Mouse (Mus musculus) forebrain, postnatal 0 days (tissue): ENCODE data around the gene Fam184b. TPM values are rescaled to one million over a fixed set of nuclear protein-coding genes. Genes with fewer than 3 reads are reported as not detected.
"Not testable (repeated sequence)": the region's sequence is repeated elsewhere in the genome, so short reads cannot be mapped to it uniquely, and the experiment has no call there.

ENCODE experiments used
- ATAC-seq: fragments of 200-750 bp; cut with Nextera tagmentation; 2 replicates; pipeline ENCODE4 v1.8.0; 2017; ENCODE audit warnings: mild to moderate bottlenecking, moderate library complexity
- DNase-seq: peaks from one replicate; pipeline ENCODE4 v3.0.0-alpha.2; 2015
- H3K27ac ChIP-seq: fragments of 300-500 bp; sonication (generic); 2 replicates; pipeline ENCODE4 v1.5.1; 2014; ENCODE audit warnings: low read depth, mild to moderate bottlenecking, antibody characterized with exemption, low read length, moderate library complexity, mixed read lengths
- H3K27me3 ChIP-seq: fragments of 300-500 bp; sonication (generic); 2 replicates; pipeline ENCODE4 v1.6.1; 2014; ENCODE audit warnings: mild to moderate bottlenecking, low read length, mixed read lengths; ENCODE audit not compliant: insufficient read depth
- H3K36me3 ChIP-seq: fragments of 300-500 bp; sonication (generic); 2 replicates; pipeline ENCODE4 v1.6.1; 2014; ENCODE audit warnings: mild to moderate bottlenecking, moderate library complexity; ENCODE audit not compliant: insufficient read depth
- H3K4me1 ChIP-seq: fragments of 300-500 bp; sonication (generic); 2 replicates; pipeline ENCODE4 v1.6.1; 2014; ENCODE audit warnings: antibody characterized with exemption; ENCODE audit not compliant: insufficient read depth
- H3K4me2 ChIP-seq: fragments of 300-500 bp; sonication (generic); 2 replicates; pipeline ENCODE4 v1.6.1; 2014; ENCODE audit warnings: low read depth, mild to moderate bottlenecking, moderate library complexity
- H3K4me3 ChIP-seq: fragments of 300-500 bp; sonication (generic); 2 replicates; pipeline ENCODE4 v1.5.1; 2014; ENCODE audit warnings: low read depth, low read length, mixed read lengths
- H3K9ac ChIP-seq: fragments of 300-500 bp; sonication (generic); 2 replicates; pipeline ENCODE4 v1.6.1; 2014; ENCODE audit warnings: mild to moderate bottlenecking
- H3K9me3 ChIP-seq: fragments of 300-500 bp; sonication (generic); 2 replicates; pipeline ENCODE4 v1.6.1; 2016; ENCODE audit warnings: low read length
- CTCF ChIP-seq: sonication (generic); IDR thresholded peaks from 2 replicates; pipeline ENCODE4 v1.5.1; 2016; ENCODE audit warnings: antibody characterized with exemption, control low read depth, low read depth
- WGBS: fragments of 180-500 bp; shearing (Covaris S2); extraction: QIAGEN DNeasy Blood & Tissue Kit; methylation state at CpG from one replicate; pipeline ENCODE4 v1.1.7; 2014; 5-methylcytosine and 5-hydroxymethylcytosine counted together
- polyA plus RNA-seq: library from polyadenylated mRNA; unstranded; fragments of >200 nt; fragmentation: Nextera tagmentation; extraction: Ambion mirVana; gene quantifications from 2 replicates; pipeline ENCODE4 v1.2.1, GENCODE M21; 2015
- total RNA-seq: library from RNA; depleted of rRNA; stranded (reverse); fragments of >200 nt; gene quantifications from 2 replicates; pipeline ENCODE4 v1.2.3, GENCODE M21; 2014

Gene Fam184b
- total and polyA plus RNA-seq, 2 experiments from 2014 or later, result 8.0 to 8.9 TPM

- Histone ChIP-seq H3K9me3 (no peaks in the 10 kb centered on the region), H3K4me2 (no peak overlapping the region), H3K36me3 (no peaks in the 10 kb centered on the region), H3K27ac (no peak overlapping the region), H3K9ac (no peak overlapping the region), H3K4me1 (no peaks in the 10 kb centered on the region), H3K4me3 (no peak overlapping the region), H3K27me3 (no peaks in the 10 kb centered on the region)
- DNase-seq, result no peak
- WGBS, result 96% methylated on average over 1 of the region's 1 CpGs
- TF ChIP-seq CTCF, result no peak
- no peak for ATAC-seq
Measured at GRCm38 (mm10) chr5:45675032-45675431, 35.6 kb upstream of the Fam184b start.

- no peak for TF ChIP-seq CTCF
- DNase-seq (no peak), ATAC-seq (no peak)
- no peaks in the 10 kb centered on the region for H3K9me3 ChIP-seq
- no peak overlapping the region for H3K9ac ChIP-seq
- no peak overlapping the region for H3K27ac ChIP-seq
- H3K36me3 ChIP-seq, result no peaks in the 10 kb centered on the region
- H3K4me1 ChIP-seq, result no peaks in the 10 kb centered on the region; the same call in 1 of the 2 replicates
- H3K4me3 ChIP-seq, result 0 out of 2 replicates have a peak overlapping the region, but pooled peaks have one; percentile 73
- H3K4me2 ChIP-seq, result no peak overlapping the region
- WGBS, result 49% methylated on average over 5 of the region's 5 CpGs
- H3K27me3 ChIP-seq, result no peaks in the 10 kb centered on the region
Measured at GRCm38 (mm10) chr5:45670894-45671494, 31.6 kb upstream of the Fam184b start.

- H3K27ac ChIP-seq, result no peak overlapping the region
- H3K36me3 ChIP-seq, result no peaks in the 10 kb centered on the region
- TF ChIP-seq CTCF, result no peak
- peak overlapping the region; percentile 99 for H3K4me2 ChIP-seq
- H3K4me3 ChIP-seq, result peak overlapping the region; percentile 73
- H3K9me3 ChIP-seq, result no peaks in the 10 kb centered on the region
- peak overlapping the region; percentile 48 for H3K9ac ChIP-seq
- ATAC-seq (no peak; the same call in 1 of the 2 replicates), DNase-seq (no peak)
- WGBS, result under 1% methylated on average over 13 of the region's 13 CpGs
- H3K27me3 ChIP-seq, result no peaks in the 10 kb centered on the region
- no peaks in the 10 kb centered on the region; the same call in 1 of the 2 replicates for H3K4me1 ChIP-seq
Measured at GRCm38 (mm10) chr5:45670280-45670670, 30.9 kb upstream of the Fam184b start.

- Histone ChIP-seq H3K4me2 (peak within 1 kb of the TSS; percentile 99), H3K4me3 (peak within 1 kb of the TSS; percentile 73), H3K9ac (peak within 1 kb of the TSS; percentile 60), H3K4me1 (no peaks in the 10 kb centered on the region; the same call in 1 of the 2 replicates), H3K27me3 (no peaks in the 10 kb centered on the region), H3K9me3 (no peaks in the 10 kb centered on the region), H3K27ac (peak within 1 kb of the TSS; percentile 74), H3K36me3 (no peaks in the 10 kb centered on the region)
- ATAC-seq (peak; percentile 100), DNase-seq (peak; percentile 99)
- under 1% methylated on average over 66 of the region's 66 CpGs for WGBS
- 0 out of 2 replicates have a peak, but pooled peaks have one; percentile 4 for TF ChIP-seq CTCF
Measured at GRCm38 (mm10) chr5:45669598-45670279, 30.3 kb upstream of the Fam184b start, which contains the start of gene Ncapg. Ncapg (plus strand) TSS chr5:45669919.

GRCm38 (mm10) chr5:45669234-45669597 lies 29.8 kb upstream of the Fam184b start:
- TF ChIP-seq CTCF, result no peak
- no peak; the same call in 1 of the 2 replicates for ATAC-seq
- H3K9me3 ChIP-seq, result no peaks in the 10 kb centered on the region
- H3K4me2 ChIP-seq, result peak overlapping the region; percentile 99
- no peaks in the 10 kb centered on the region; the same call in 1 of the 2 replicates for H3K4me1 ChIP-seq
- peak overlapping the region; percentile 73 for H3K4me3 ChIP-seq
- no peaks in the 10 kb centered on the region for H3K27me3 ChIP-seq
- no peak for DNase-seq
- H3K9ac ChIP-seq, result peak overlapping the region; percentile 60
- H3K36me3 ChIP-seq, result no peaks in the 10 kb centered on the region
- H3K27ac ChIP-seq, result peak overlapping the region; percentile 74
- under 1% methylated on average over 27 of the region's 27 CpGs for WGBS

- Histone ChIP-seq H3K4me1 (no peaks in the 10 kb centered on the region; the same call in 1 of the 2 replicates), H3K9me3 (no peaks in the 10 kb centered on the region), H3K27ac (no peak overlapping the region; the same call in 1 of the 2 replicates), H3K4me2 (peak overlapping the region; percentile 99), H3K4me3 (peak overlapping the region; percentile 73), H3K27me3 (no peaks in the 10 kb centered on the region), H3K36me3 (no peaks in the 10 kb centered on the region), H3K9ac (peak overlapping the region; percentile 60)
- no peak for DNase-seq
- ATAC-seq, result no peak
- under 1% methylated on average over 3 of the region's 3 CpGs for WGBS
- TF ChIP-seq CTCF, result no peak
Measured at GRCm38 (mm10) chr5:45668831-45669230, 29.4 kb upstream of the Fam184b start.

GRCm38 (mm10) chr5:45668324-45668723 lies 28.9 kb upstream of the Fam184b start:
- H3K27me3 ChIP-seq, result no peaks in the 10 kb centered on the region
- H3K9me3 ChIP-seq, result no peaks in the 10 kb centered on the region
- H3K36me3 ChIP-seq, result no peaks in the 10 kb centered on the region
- 0 out of 2 replicates have a peak overlapping the region, but pooled peaks have one; percentile 73 for H3K4me3 ChIP-seq
- no peaks in the 10 kb centered on the region; the same call in 1 of the 2 replicates for H3K4me1 ChIP-seq
- 7% methylated on average over 3 of the region's 3 CpGs for WGBS
- no peak overlapping the region for H3K27ac ChIP-seq
- no peak overlapping the region for H3K9ac ChIP-seq
- peak overlapping the region; percentile 99; the same call in 1 of the 2 replicates for H3K4me2 ChIP-seq
- peak; percentile 64 for TF ChIP-seq CTCF
- ATAC-seq (no peak), DNase-seq (peak; percentile 54)

GRCm38 (mm10) chr5:45658406-45658805 lies 19.0 kb upstream of the Fam184b start:
- not testable (repeated sequence) for H3K9me3 ChIP-seq, H3K9ac ChIP-seq, DNase-seq, H3K27ac ChIP-seq, ATAC-seq, H3K4me2 ChIP-seq, H3K27me3 ChIP-seq, H3K4me1 ChIP-seq, H3K36me3 ChIP-seq, H3K4me3 ChIP-seq
- WGBS, result 97% methylated on average over 13 of the region's 13 CpGs
